Mouse (Mus musculus) midbrain, embryonic 13.5 days (tissue): ENCODE measurements around the gene Unc5c. TPM values are rescaled to one million over a fixed set of nuclear protein-coding genes. Genes with fewer than 3 reads are reported as not detected.

Experiments used
- ATAC-seq: fragments of 200-750 bp; cut with Nextera tagmentation; 2 replicates; pipeline ENCODE4 v1.8.0; 2017; ENCODE audit warnings: mild to moderate bottlenecking, moderate TSS enrichment, moderate library complexity
- H3K27ac ChIP-seq: fragments of 300-500 bp; sonication (generic); 2 replicates; pipeline ENCODE4 v1.5.1; 2015; ENCODE audit warnings: inconsistent platforms, mild to moderate bottlenecking, moderate library complexity
- H3K27me3 ChIP-seq: fragments of 300-500 bp; sonication (generic); 2 replicates; pipeline ENCODE4 v1.6.1; 2015; ENCODE audit warnings: mild to moderate bottlenecking, inconsistent platforms
- H3K36me3 ChIP-seq: fragments of 300-500 bp; sonication (generic); 2 replicates; pipeline ENCODE4 v1.6.1; 2015; ENCODE audit warnings: mild to moderate bottlenecking, inconsistent platforms
- H3K4me1 ChIP-seq: fragments of 300-500 bp; sonication (generic); replicated peaks from 2 replicates; pipeline ENCODE4 v1.6.1; 2015; ENCODE audit warnings: inconsistent platforms
- H3K4me2 ChIP-seq: fragments of 300-500 bp; sonication (generic); replicated peaks from 2 replicates; pipeline ENCODE4 v1.6.1; 2015; ENCODE audit warnings: moderate library complexity, mild to moderate bottlenecking, inconsistent platforms
- H3K4me3 ChIP-seq: fragments of 300-500 bp; sonication (generic); replicated peaks from 2 replicates; pipeline ENCODE4 v1.5.1; 2015; ENCODE audit warnings: mild to moderate bottlenecking, inconsistent platforms
- H3K9ac ChIP-seq: fragments of 300-500 bp; sonication (generic); replicated peaks from 2 replicates; pipeline ENCODE4 v1.6.1; 2015; ENCODE audit warnings: mild to moderate bottlenecking, inconsistent platforms
- H3K9me3 ChIP-seq: fragments of 300-500 bp; sonication (generic); 2 replicates; pipeline ENCODE4 v1.6.1; 2016; ENCODE audit warnings: mild to moderate bottlenecking, inconsistent platforms
- WGBS: fragments of 180-500 bp; shearing (Covaris S2); methylation state at CpG from one replicate; pipeline ENCODE4 v1.1.7; 2015; 5-methylcytosine and 5-hydroxymethylcytosine counted together
- polyA plus RNA-seq: library from polyadenylated mRNA; unstranded; fragments of >200 nt; fragmentation: Nextera tagmentation; extraction: Ambion mirVana; gene quantifications from 2 replicates; pipeline ENCODE4 v1.2.1, GENCODE M21; 2015

Gene Unc5c
- polyA plus RNA-seq, 1 experiment from 2014 or later, result 9.9 TPM

- ATAC-seq, result no peak
- H3K9me3 ChIP-seq, result no peaks in the 10 kb centered on the region
- H3K27me3 ChIP-seq, result no peaks in the 10 kb centered on the region
- H3K36me3 ChIP-seq, result no peaks in the 10 kb centered on the region
- no peak overlapping the region for H3K4me2 ChIP-seq
- no peak overlapping the region for H3K4me3 ChIP-seq
- WGBS, result 42% methylated on average over 7 of the region's 7 CpGs
- no peaks in the 10 kb centered on the region for H3K4me1 ChIP-seq
- no peak overlapping the region for H3K9ac ChIP-seq
- no peak overlapping the region for H3K27ac ChIP-seq
These were observed 373.8 kb downstream of the Unc5c start for GRCm38 (mm10) chr3:141838864-141839263.

- 29% methylated on average over 1 of the region's 1 CpGs for WGBS
- Histone ChIP-seq H3K4me3 (no peak overlapping the region), H3K4me2 (no peak overlapping the region), H3K27ac (no peak overlapping the region), H3K4me1 (0 out of 2 replicates have a peak, but pooled peaks cover 5% of the 10 kb centered on the region), H3K27me3 (no peaks in the 10 kb centered on the region), H3K36me3 (no peaks in the 10 kb centered on the region), H3K9ac (no peak overlapping the region), H3K9me3 (no peaks in the 10 kb centered on the region)
- no peak for ATAC-seq
These were observed 384.2 kb downstream of the Unc5c start for GRCm38 (mm10) chr3:141849206-141849605.

DNA sequence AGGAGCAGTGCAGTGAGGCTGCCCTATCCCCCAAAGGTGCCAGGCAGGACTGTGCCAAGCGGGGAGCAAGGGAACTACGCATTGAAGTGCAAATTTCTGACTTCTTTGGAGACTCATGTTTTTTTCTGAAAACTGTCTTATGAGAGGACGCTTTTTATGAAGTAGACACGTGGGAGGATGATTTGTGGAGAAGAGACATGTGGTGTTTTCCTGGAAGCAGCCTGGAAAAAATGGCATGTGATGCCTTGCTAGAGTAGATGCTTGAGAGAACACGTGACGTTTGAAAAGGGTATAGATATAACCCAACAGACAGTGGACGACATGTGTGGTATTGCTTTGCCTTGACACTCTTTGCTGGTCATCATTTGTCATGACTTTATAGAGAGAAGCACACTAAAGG, 385.1 kb downstream of the Unc5c start:
- 79% methylated on average over 7 of the region's 7 CpGs for WGBS
- no peak overlapping the region for H3K4me3 ChIP-seq
- H3K9ac ChIP-seq, result no peak overlapping the region
- no peaks in the 10 kb centered on the region for H3K27me3 ChIP-seq
- H3K27ac ChIP-seq, result no peak overlapping the region
- no peak overlapping the region for H3K4me2 ChIP-seq
- H3K36me3 ChIP-seq, result no peaks in the 10 kb centered on the region
- 0 out of 2 replicates have a peak, but pooled peaks cover 5% of the 10 kb centered on the region for H3K4me1 ChIP-seq
- H3K9me3 ChIP-seq, result no peaks in the 10 kb centered on the region
- no peak for ATAC-seq

- Histone ChIP-seq H3K4me2 (no peak overlapping the region), H3K27ac (no peak overlapping the region), H3K9ac (no peak overlapping the region), H3K4me3 (no peak overlapping the region), H3K9me3 (no peaks in the 10 kb centered on the region), H3K36me3 (no peaks in the 10 kb centered on the region; the same call in 1 of the 2 replicates), H3K4me1 (0 out of 2 replicates have a peak, but pooled peaks cover under 1% of the 10 kb centered on the region), H3K27me3 (no peaks in the 10 kb centered on the region)
- 87% methylated on average over 4 of the region's 4 CpGs for WGBS
- no peak for ATAC-seq
These were observed 389.3 kb downstream of the Unc5c start for GRCm38 (mm10) chr3:141854339-141854738.

GRCm38 (mm10) chr3:141857123-141857522, 392.1 kb downstream of the Unc5c start:
- ATAC-seq, result no peak
- 94% methylated on average over 8 of the region's 8 CpGs for WGBS
- no peaks in the 10 kb centered on the region for H3K4me1 ChIP-seq
- H3K4me3 ChIP-seq, result no peak overlapping the region
- H3K4me2 ChIP-seq, result no peak overlapping the region
- no peak overlapping the region for H3K27ac ChIP-seq
- no peaks in the 10 kb centered on the region; the same call in 1 of the 2 replicates for H3K36me3 ChIP-seq
- no peaks in the 10 kb centered on the region for H3K27me3 ChIP-seq
- H3K9me3 ChIP-seq, result no peaks in the 10 kb centered on the region
- H3K9ac ChIP-seq, result no peak overlapping the region

DNA sequence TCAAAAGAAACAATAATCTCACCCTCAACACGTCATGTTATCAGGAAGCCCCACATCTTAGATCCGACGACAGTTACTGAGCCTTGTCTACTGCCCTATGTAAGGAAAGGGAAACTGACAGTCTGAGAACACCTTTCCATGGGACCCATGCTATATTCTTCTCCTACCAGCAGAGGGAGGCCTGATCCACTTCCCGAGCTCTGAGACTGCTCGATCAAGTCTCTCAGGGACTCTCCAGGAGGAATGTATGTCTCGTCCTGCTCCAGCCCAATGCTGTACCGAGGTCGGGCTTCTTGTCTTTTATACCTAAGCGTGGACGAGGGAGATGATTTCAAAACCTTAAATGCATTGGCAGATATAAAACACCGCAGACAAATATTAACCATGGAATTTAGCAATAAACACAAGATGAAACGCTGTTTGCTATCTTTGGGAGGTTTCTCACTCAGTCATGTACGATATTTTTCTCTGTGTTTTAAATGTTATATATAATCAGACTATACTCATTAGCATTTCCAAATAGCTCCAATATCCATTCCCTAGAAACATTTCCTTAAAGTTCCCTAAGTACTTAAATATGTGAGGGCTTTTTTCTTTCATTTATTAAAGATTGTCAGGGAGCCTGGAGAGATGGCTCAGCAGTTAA, 397.9 kb downstream of the Unc5c start:
- no peaks in the 10 kb centered on the region for H3K4me1 ChIP-seq
- no peak overlapping the region for H3K9ac ChIP-seq
- no peaks in the 10 kb centered on the region for H3K9me3 ChIP-seq
- no peak overlapping the region for H3K4me3 ChIP-seq
- H3K4me2 ChIP-seq, result no peak overlapping the region
- ATAC-seq, result peak; percentile 94
- H3K36me3 ChIP-seq, result no peaks in the 10 kb centered on the region
- no peak overlapping the region for H3K27ac ChIP-seq
- WGBS, result 22% methylated on average over 13 of the region's 13 CpGs
- no peaks in the 10 kb centered on the region for H3K27me3 ChIP-seq

DNA sequence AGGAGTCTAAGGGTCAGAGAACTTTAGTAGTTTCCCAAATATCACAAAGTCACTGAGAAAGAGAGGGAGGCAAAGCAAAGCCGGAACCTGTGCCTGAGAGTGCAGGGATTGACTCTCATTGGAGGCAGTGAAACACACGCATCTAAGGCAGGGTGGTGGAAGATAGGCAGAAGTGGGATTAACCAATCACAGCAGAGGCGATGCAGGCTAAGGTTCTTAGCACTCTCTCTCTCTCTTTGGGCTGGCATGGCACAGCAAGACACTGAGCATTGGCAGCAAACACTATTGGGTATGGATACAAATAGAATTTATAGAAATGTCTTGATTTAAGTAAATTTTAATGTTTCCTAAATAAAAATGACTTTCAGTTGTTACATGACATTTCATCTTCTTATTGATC, 406.8 kb downstream of the Unc5c start:
- no peaks in the 10 kb centered on the region for H3K36me3 ChIP-seq
- no peak overlapping the region for H3K4me3 ChIP-seq
- H3K4me1 ChIP-seq, result no peaks in the 10 kb centered on the region
- no peak overlapping the region for H3K4me2 ChIP-seq
- no peaks in the 10 kb centered on the region for H3K27me3 ChIP-seq
- no peak overlapping the region for H3K9ac ChIP-seq
- 69% methylated on average over 3 of the region's 3 CpGs for WGBS
- no peak overlapping the region for H3K27ac ChIP-seq
- H3K9me3 ChIP-seq, result 0 out of 2 replicates have a peak, but pooled peaks cover 2% of the 10 kb centered on the region
- ATAC-seq, result no peak

GRCm38 (mm10) chr3:141872337-141873042, 407.5 kb downstream of the Unc5c start:
- no peaks in the 10 kb centered on the region for H3K36me3 ChIP-seq
- no peak overlapping the region for H3K27ac ChIP-seq
- no peak overlapping the region for H3K9ac ChIP-seq
- H3K4me3 ChIP-seq, result no peak overlapping the region
- no peak overlapping the region for H3K4me2 ChIP-seq
- no peaks in the 10 kb centered on the region for H3K27me3 ChIP-seq
- no peaks in the 10 kb centered on the region for H3K4me1 ChIP-seq
- ATAC-seq, result no peak
- 51% methylated on average over 10 of the region's 10 CpGs for WGBS
- H3K9me3 ChIP-seq, result 0 out of 2 replicates have a peak, but pooled peaks cover 2% of the 10 kb centered on the region

- WGBS, result 82% methylated on average over 2 of the region's 2 CpGs
- Histone ChIP-seq H3K27ac (no peak overlapping the region), H3K4me1 (no peaks in the 10 kb centered on the region), H3K4me3 (no peak overlapping the region), H3K27me3 (no peaks in the 10 kb centered on the region), H3K4me2 (no peak overlapping the region), H3K36me3 (no peaks in the 10 kb centered on the region), H3K9me3 (no peaks in the 10 kb centered on the region), H3K9ac (no peak overlapping the region)
- no peak for ATAC-seq
These were observed 417.5 kb downstream of the Unc5c start for GRCm38 (mm10) chr3:141882496-141882895.

- no peak for ATAC-seq
These were observed 419.2 kb downstream of the Unc5c start for GRCm38 (mm10) chr3:141884190-141884589.

More at GRCm38 (mm10) chr3:141884190-141884589, 419.2 kb downstream of the Unc5c start:
- Histone ChIP-seq H3K9ac (no peak overlapping the region), H3K4me2 (no peak overlapping the region), H3K9me3 (no peaks in the 10 kb centered on the region), H3K27ac (no peak overlapping the region), H3K4me3 (no peak overlapping the region), H3K27me3 (no peaks in the 10 kb centered on the region), H3K4me1 (0 out of 2 replicates have a peak, but pooled peaks cover 4% of the 10 kb centered on the region), H3K36me3 (no peaks in the 10 kb centered on the region)
- 98% methylated on average over 5 of the region's 5 CpGs for WGBS
